Mouse (Mus musculus) liver, embryonic 14.5 days (tissue): Measurements from ENCODE around the gene Kcnn1.

Experiments
- CTCF ChIP-seq: IDR thresholded peaks from 2 replicates; pipeline ENCODE4 v1.5.1; 2016; ENCODE audit warnings: antibody characterized with exemption, low read depth, control low read depth
- EP300 ChIP-seq: IDR thresholded peaks from 2 replicates; pipeline ENCODE4 v1.6.1; 2016; ENCODE audit warnings: antibody characterized with exemption, low read depth

DNA sequence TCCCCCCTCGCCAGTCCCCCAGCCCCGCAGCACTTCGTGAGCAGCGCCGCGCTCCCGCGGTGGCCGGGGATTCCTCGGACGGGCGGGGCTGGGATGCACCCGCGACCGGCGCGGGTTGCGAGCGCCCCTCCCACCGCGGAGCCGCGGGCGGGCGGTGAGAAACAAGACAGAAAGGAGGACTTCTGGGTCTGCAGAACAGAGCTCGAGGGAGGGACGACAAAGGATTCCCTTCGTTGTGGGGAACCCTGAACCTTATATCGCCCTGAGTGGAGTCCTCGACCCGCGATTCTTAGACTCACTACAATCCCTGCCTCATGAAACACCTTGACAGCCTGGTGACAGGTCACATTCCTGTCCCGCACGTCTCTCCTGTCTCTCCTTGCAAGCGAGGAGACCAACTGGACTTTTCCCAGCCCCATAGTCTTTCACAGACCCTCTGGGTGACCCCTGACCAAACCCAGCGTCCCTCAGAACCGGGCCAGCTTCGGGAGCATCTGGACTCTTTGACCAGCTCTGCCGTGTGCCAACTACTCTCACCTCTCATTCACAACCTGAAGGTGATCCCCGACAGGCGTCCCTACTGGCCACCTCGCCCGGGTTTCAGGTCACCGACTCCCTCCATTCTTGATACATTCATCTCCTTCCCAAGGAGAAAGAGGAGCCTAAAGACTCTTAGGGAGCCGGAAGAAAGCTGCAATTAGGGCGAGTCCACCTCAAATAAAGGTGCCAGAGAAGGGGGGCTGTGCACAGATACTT, 1.1 kb upstream of the Kcnn1 start:
- TF ChIP-seq EP300: no peak
- no peak for TF ChIP-seq CTCF
